Mouse (Mus musculus): ENCODE data around the gene Tmem176a.
"Not testable (repeated sequence)": the region's sequence is repeated elsewhere in the genome, so short reads cannot be mapped to it uniquely, and the experiment has no call there.

Tmem176a gene

GRCm38 (mm10) chr6:48840371-48840969 is at the start of gene Tmem176a:
TSS of gene Tmem176a (plus strand) at chr6:48840919.
- Histone ChIP-seq H3K9me3 (ENCODE audit: low read length) (no peaks in the 10 kb centered on the region), H3K27me3 (ENCODE audit: insufficient read depth, low read length) (peaks cover 50% of the 10 kb centered on the region), H3K4me3 (replicated peaks; ENCODE audit: low read length) (no peak within 1 kb of the TSS), H3K36me3 (ENCODE audit: insufficient read depth, low read length) (no peaks in the 10 kb centered on the region), H3K4me1 (replicated peaks; ENCODE audit: low read depth, low read length) (no peaks in the 10 kb centered on the region)
- TF ChIP-seq NANOG (IDR thresholded peaks at IDR 0.05; ENCODE audit: borderline replicate concordance, low read length) (no peak), CTCF (conservative IDR thresholded peaks at IDR 0.05; ENCODE audit: low read length) (no peak), POU5F1 (IDR thresholded peaks at IDR 0.05; ENCODE audit: borderline replicate concordance, low read length) (no peak)

- Histone ChIP-seq H3K36me3 (ENCODE audit: insufficient read depth, low read length) (no peaks in the 10 kb centered on the region), H3K4me1 (replicated peaks; ENCODE audit: low read depth, low read length) (no peaks in the 10 kb centered on the region), H3K9me3 (ENCODE audit: low read length) (peaks cover 12% of the 10 kb centered on the region; the same call in 1 of the 2 replicates), H3K4me3 (replicated peaks; ENCODE audit: low read length) (no peak overlapping the region), H3K27me3 (ENCODE audit: insufficient read depth, low read length) (0 out of 2 replicates have a peak, but pooled peaks cover 2% of the 10 kb centered on the region)
- TF ChIP-seq POU5F1 (IDR thresholded peaks at IDR 0.05; ENCODE audit: borderline replicate concordance, low read length), result no peak
- TF ChIP-seq NANOG (IDR thresholded peaks at IDR 0.05; ENCODE audit: borderline replicate concordance, low read length), result no peak
- no peak for TF ChIP-seq CTCF (conservative IDR thresholded peaks at IDR 0.05; ENCODE audit: low read length)
Observed at GRCm38 (mm10) chr6:48801897-48802296, 38.8 kb upstream of the Tmem176a start.

DNA sequence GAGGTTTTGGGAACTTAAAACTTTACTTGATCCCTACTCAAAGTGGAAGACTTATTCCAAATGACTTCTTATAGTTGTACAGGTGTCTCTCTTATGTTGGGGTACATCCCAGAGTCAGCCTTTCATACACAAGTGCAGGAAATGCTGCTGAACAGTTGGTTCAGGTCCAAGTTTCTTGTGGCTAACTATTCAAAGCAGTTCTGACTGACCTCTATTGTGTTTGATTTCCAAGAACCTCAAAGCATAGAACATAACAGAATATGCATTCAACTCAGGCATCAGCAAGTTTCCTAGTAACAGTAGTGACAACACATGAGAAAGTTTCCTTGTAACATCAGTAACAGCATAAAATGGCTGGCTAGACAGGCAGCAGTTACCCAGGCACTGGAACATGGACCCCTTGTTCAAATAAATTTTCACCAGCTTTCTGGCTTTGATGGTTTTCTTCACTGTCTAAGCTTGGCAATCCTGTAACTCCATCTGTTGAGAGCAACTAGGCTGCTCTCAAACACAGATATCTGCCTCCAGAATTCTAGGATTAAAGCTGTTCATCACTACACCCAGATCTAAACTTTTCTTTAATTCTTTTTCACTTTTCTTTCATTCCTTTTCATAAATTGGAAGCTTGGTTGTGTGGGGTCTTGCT is 37.2 kb upstream of the Tmem176a start:
- peaks cover 12% of the 10 kb centered on the region; the same call in 1 of the 2 replicates for H3K9me3 ChIP-seq (ENCODE audit: low read length)
- no peak overlapping the region for H3K4me3 ChIP-seq (replicated peaks; ENCODE audit: low read length)
- H3K4me1 ChIP-seq (replicated peaks; ENCODE audit: low read depth, low read length), result no peaks in the 10 kb centered on the region
- no peaks in the 10 kb centered on the region for H3K36me3 ChIP-seq (ENCODE audit: insufficient read depth, low read length)
- H3K27me3 ChIP-seq (ENCODE audit: insufficient read depth, low read length), result 0 out of 2 replicates have a peak, but pooled peaks cover 2% of the 10 kb centered on the region
- no peak for TF ChIP-seq NANOG (IDR thresholded peaks at IDR 0.05; ENCODE audit: borderline replicate concordance, low read length)
- no peak for TF ChIP-seq CTCF (conservative IDR thresholded peaks at IDR 0.05; ENCODE audit: low read length)
- no peak for TF ChIP-seq POU5F1 (IDR thresholded peaks at IDR 0.05; ENCODE audit: borderline replicate concordance, low read length)

- Histone ChIP-seq H3K36me3 (ENCODE audit: insufficient read depth, low read length) (no peaks in the 10 kb centered on the region), H3K27me3 (ENCODE audit: insufficient read depth, low read length) (0 out of 2 replicates have a peak, but pooled peaks cover 2% of the 10 kb centered on the region), H3K9me3 (ENCODE audit: low read length) (peaks cover 12% of the 10 kb centered on the region; the same call in 1 of the 2 replicates), H3K4me1 (replicated peaks; ENCODE audit: low read depth, low read length) (no peaks in the 10 kb centered on the region), H3K4me3 (replicated peaks; ENCODE audit: low read length) (no peak overlapping the region)
- TF ChIP-seq CTCF (conservative IDR thresholded peaks at IDR 0.05; ENCODE audit: low read length) (no peak), NANOG (IDR thresholded peaks at IDR 0.05; ENCODE audit: borderline replicate concordance, low read length) (no peak), POU5F1 (IDR thresholded peaks at IDR 0.05; ENCODE audit: borderline replicate concordance, low read length) (no peak)
Observed at GRCm38 (mm10) chr6:48804346-48804745, 36.4 kb upstream of the Tmem176a start.

GRCm38 (mm10) chr6:48806746-48807145 is 34.0 kb upstream of the Tmem176a start:
- TF ChIP-seq NANOG (IDR thresholded peaks at IDR 0.05; ENCODE audit: borderline replicate concordance, low read length), result no peak
- no peak for TF ChIP-seq POU5F1 (IDR thresholded peaks at IDR 0.05; ENCODE audit: borderline replicate concordance, low read length)
- TF ChIP-seq CTCF (conservative IDR thresholded peaks at IDR 0.05; ENCODE audit: low read length), result no peak
- peaks cover 12% of the 10 kb centered on the region; the same call in 1 of the 2 replicates for H3K9me3 ChIP-seq (ENCODE audit: low read length)
- H3K4me1 ChIP-seq (replicated peaks; ENCODE audit: low read depth, low read length), result no peaks in the 10 kb centered on the region
- H3K27me3 ChIP-seq (ENCODE audit: insufficient read depth, low read length), result no peaks in the 10 kb centered on the region
- no peaks in the 10 kb centered on the region for H3K36me3 ChIP-seq (ENCODE audit: insufficient read depth, low read length)
- H3K4me3 ChIP-seq (replicated peaks; ENCODE audit: low read length), result no peak overlapping the region

DNA sequence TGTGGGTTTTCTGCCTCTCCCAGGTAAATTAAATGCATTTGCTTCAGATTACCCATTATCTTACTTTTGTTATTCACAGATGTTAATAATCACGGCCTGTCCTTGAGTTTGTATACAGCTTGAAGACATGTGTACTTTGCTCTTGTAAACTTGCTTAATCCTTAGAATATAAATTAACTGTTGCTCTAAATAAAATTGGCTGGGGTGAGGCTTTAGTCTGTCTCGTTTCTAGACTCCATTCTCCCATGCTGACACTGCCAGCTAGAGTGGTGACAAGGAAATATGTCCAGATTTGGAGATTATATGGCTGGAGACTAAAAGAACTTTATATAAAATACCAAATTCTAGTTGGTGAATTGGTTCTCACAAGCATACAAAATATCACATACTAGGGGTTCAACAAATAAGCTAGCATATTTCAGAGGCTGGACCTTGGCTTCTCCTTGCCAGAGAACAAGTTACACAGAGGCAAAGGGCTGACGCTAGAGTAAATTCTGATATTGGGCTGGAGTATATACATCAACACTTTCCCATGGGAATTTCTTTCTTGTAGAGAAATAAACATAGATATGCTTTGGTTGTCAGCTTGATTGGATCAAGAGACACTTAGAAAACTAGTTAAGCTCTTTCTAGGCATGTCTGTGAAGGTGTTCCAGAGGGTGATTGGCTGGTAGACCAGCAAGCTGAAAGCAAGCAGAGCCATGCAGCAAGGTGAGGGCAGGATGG is 31.1 kb upstream of the Tmem176a start:
- Histone ChIP-seq H3K9me3 (ENCODE audit: low read length) (peaks cover 8% of the 10 kb centered on the region; the same call in 1 of the 2 replicates), H3K4me3 (replicated peaks; ENCODE audit: low read length) (no peak overlapping the region), H3K4me1 (replicated peaks; ENCODE audit: low read depth, low read length) (no peaks in the 10 kb centered on the region), H3K27me3 (ENCODE audit: insufficient read depth, low read length) (no peaks in the 10 kb centered on the region), H3K36me3 (ENCODE audit: insufficient read depth, low read length) (no peaks in the 10 kb centered on the region)
- TF ChIP-seq CTCF (conservative IDR thresholded peaks at IDR 0.05; ENCODE audit: low read length) (no peak), POU5F1 (IDR thresholded peaks at IDR 0.05; ENCODE audit: borderline replicate concordance, low read length) (no peak), NANOG (IDR thresholded peaks at IDR 0.05; ENCODE audit: borderline replicate concordance, low read length) (no peak)

DNA sequence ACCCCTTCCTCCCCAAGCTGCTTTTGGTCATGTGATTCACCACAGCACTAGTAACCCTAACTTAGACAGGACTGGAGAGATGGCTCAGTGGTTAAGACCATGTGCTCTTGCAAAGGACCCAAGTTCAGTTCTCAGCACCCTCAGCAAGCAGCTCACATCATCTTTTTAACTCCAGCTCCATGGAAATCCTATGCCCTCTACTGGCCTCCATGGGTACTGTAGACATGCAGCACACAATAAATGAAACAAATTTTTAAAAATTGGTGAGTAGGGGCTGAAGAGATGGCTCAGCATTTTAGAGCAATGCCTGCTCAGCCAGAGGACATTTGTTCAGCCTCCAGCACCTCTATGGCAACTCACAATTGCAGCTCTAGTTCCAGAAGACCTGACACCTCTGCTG is 25.7 kb upstream of the Tmem176a start:
- Histone ChIP-seq H3K9me3 (ENCODE audit: low read length) (peaks cover 4% of the 10 kb centered on the region), H3K4me1 (replicated peaks; ENCODE audit: low read depth, low read length) (0 out of 2 replicates have a peak, but pooled peaks cover 4% of the 10 kb centered on the region), H3K27me3 (ENCODE audit: insufficient read depth, low read length) (no peaks in the 10 kb centered on the region; the same call in 1 of the 2 replicates), H3K36me3 (ENCODE audit: insufficient read depth, low read length) (no peaks in the 10 kb centered on the region), H3K4me3 (replicated peaks; ENCODE audit: low read length) (no peak overlapping the region)
- TF ChIP-seq CTCF (conservative IDR thresholded peaks at IDR 0.05; ENCODE audit: low read length) (peak; percentile 64), NANOG (IDR thresholded peaks at IDR 0.05; ENCODE audit: borderline replicate concordance, low read length) (no peak), POU5F1 (IDR thresholded peaks at IDR 0.05; ENCODE audit: borderline replicate concordance, low read length) (no peak)

GRCm38 (mm10) chr6:48817815-48818214 is 22.9 kb upstream of the Tmem176a start:
- Histone ChIP-seq H3K4me3 (replicated peaks; ENCODE audit: low read length) (no peak overlapping the region), H3K27me3 (ENCODE audit: insufficient read depth, low read length) (no peaks in the 10 kb centered on the region; the same call in 1 of the 2 replicates), H3K9me3 (ENCODE audit: low read length) (peaks cover 4% of the 10 kb centered on the region), H3K4me1 (replicated peaks; ENCODE audit: low read depth, low read length) (0 out of 2 replicates have a peak, but pooled peaks cover 4% of the 10 kb centered on the region), H3K36me3 (ENCODE audit: insufficient read depth, low read length) (no peaks in the 10 kb centered on the region)
- no peak for TF ChIP-seq NANOG (IDR thresholded peaks at IDR 0.05; ENCODE audit: borderline replicate concordance, low read length)
- peak; percentile 84 for TF ChIP-seq CTCF (conservative IDR thresholded peaks at IDR 0.05; ENCODE audit: low read length)

DNA sequence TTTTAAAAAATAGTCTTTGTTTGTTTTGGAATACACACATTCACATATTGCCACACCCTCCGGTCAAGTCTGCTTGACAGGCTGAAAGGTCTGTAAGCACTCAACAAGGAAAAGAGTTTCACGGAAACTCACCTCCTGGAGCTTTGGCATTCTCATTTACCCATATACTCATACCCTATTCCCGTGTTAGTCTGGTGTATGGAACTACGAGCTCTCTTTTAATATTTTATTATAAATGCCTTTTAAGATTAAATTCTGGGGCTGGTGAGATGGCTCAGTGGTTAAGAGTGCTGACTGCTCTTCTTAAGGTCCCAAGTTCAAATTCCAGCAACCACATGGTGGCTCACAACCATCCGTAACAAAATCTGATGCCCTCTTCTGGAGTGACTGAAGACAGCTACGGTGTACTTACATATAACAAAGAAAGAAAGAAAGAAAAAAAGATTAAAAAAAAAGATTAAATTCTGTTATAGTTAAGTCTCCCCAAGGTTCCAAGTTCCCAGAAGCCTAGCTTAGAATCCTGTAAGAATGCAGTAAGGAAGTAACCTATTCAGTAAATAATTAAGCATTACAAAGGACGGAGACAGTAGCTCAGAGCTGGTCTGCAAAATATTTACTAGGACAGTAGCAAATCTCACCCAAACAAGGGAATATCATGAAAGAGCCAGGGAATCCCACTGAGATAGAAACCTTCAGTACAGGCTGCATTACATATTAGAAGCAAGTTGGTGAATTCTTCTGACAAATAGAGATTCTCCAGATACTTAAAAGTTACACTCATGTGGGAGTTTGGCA is 18.5 kb upstream of the Tmem176a start:
- not testable (repeated sequence) for H3K36me3 ChIP-seq (ENCODE audit: insufficient read depth, low read length); H3K4me1 ChIP-seq (replicated peaks; ENCODE audit: low read depth, low read length); H3K9me3 ChIP-seq (ENCODE audit: low read length); H3K4me3 ChIP-seq (replicated peaks; ENCODE audit: low read length); H3K27me3 ChIP-seq (ENCODE audit: insufficient read depth, low read length)

Data from E14TG2a.4 (cell line).